Mouse (Mus musculus) bone marrow, adult 2 months (tissue): Measurements from ENCODE around the gene Slc18b1. TPM values are rescaled to one million over a fixed set of nuclear protein-coding genes. Genes with fewer than 3 reads are reported as not detected.

Experiments used
- H3K27ac ChIP-seq: fragments of 200-500 bp; 2 replicates; pipeline ENCODE4 v1.5.1; 2012; ENCODE audit warnings: low read depth, mild to moderate bottlenecking, control low read depth, inconsistent platforms, low read length; ENCODE audit not compliant: control insufficient read depth, poor library complexity, insufficient read depth
- H3K4me1 ChIP-seq: fragments of 200-500 bp; 2 replicates; pipeline ENCODE4 v1.6.1; 2011; ENCODE audit warnings: low read length; ENCODE audit not compliant: control insufficient read depth, insufficient read depth
- H3K4me3 ChIP-seq: fragments of 200-500 bp; replicated peaks from 2 replicates; pipeline ENCODE3; 2011; ENCODE audit warnings: mild to moderate bottlenecking, low read depth, low read length, control low read depth; ENCODE audit not compliant: control insufficient read depth
- CTCF ChIP-seq: fragments of 200-500 bp; IDR thresholded peaks from 2 replicates; pipeline ENCODE4 v1.5.1; 2011; ENCODE audit warnings: low read length, control low read depth; ENCODE audit not compliant: control insufficient read depth, insufficient read depth
- POLR2A ChIP-seq: fragments of 200-500 bp; IDR thresholded peaks from 2 replicates; pipeline ENCODE4 v1.6.1; 2011; ENCODE audit warnings: low read depth, mild to moderate bottlenecking, control low read depth, low read length, borderline replicate concordance; ENCODE audit not compliant: control insufficient read depth
- WGBS: fragments of 180-500 bp; shearing (Covaris S2); methylation state at CpG from one replicate; pipeline ENCODE4 v1.1.7; 2018; 5-methylcytosine and 5-hydroxymethylcytosine counted together
- polyA plus RNA-seq: library from polyadenylated mRNA; stranded (reverse); fragments of >200 nt; gene quantifications from 2 replicates; pipeline ENCODE4 v1.2.4, GENCODE M21; 2011; ENCODE audit warnings: low replicate concordance; ENCODE audit not compliant: missing spikeins, insufficient read depth, insufficient read length

Slc18b1 gene
- polyA plus RNA-seq, 1 experiment, result not detected

DNA sequence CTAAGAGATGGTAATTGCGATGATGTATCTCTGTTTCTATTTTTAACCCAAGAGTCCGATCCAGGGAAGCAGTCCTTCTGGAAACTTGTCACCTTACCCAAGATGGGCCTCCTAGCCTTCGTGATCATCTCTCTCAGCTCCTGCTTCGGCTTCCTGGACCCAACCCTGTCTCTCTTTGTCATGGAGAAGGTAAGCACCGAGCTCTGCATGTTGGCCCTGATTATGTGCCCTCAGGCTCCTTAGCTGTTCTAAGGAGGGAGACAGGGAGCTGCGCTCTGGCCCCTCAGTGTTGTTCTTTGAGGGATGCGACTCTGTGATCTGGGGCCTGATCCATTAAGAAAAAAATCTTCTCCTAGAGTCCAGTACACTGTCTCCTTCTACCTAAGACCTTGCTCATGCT is 19.5 kb downstream of the Slc18b1 start:
- no peaks in the 10 kb centered on the region for H3K4me1 ChIP-seq
- no peak overlapping the region for H3K27ac ChIP-seq
- H3K4me3 ChIP-seq, result no peak overlapping the region
- 88% methylated on average over 7 of the region's 7 CpGs for WGBS
- no peak for TF ChIP-seq POLR2A
- TF ChIP-seq CTCF, result no peak

DNA sequence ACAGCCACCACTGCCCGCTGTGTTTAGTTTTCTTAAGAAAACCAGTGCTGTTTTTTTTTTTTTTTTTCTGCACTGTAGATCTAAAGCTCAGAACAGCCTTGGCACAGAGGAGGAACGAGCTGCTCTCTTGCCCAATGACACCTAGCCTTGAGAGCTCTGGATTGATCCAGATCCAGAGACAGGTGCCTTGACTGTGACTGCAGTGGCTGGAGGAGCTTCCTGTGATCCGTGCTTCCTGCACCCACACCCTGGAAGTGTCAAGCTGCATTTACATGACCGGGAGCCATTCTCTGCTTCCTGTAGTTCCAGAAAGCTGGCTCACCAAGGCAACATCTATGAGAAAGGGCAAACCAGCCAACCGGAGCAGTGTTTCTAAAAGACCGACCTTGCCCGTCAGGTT is 29.7 kb downstream of the Slc18b1 start:
- Histone ChIP-seq H3K27ac (no peak overlapping the region), H3K4me3 (no peak overlapping the region), H3K4me1 (no peaks in the 10 kb centered on the region)
- no peak for TF ChIP-seq POLR2A
- no peak for TF ChIP-seq CTCF
- WGBS, result 85% methylated on average over 7 of the region's 7 CpGs

DNA sequence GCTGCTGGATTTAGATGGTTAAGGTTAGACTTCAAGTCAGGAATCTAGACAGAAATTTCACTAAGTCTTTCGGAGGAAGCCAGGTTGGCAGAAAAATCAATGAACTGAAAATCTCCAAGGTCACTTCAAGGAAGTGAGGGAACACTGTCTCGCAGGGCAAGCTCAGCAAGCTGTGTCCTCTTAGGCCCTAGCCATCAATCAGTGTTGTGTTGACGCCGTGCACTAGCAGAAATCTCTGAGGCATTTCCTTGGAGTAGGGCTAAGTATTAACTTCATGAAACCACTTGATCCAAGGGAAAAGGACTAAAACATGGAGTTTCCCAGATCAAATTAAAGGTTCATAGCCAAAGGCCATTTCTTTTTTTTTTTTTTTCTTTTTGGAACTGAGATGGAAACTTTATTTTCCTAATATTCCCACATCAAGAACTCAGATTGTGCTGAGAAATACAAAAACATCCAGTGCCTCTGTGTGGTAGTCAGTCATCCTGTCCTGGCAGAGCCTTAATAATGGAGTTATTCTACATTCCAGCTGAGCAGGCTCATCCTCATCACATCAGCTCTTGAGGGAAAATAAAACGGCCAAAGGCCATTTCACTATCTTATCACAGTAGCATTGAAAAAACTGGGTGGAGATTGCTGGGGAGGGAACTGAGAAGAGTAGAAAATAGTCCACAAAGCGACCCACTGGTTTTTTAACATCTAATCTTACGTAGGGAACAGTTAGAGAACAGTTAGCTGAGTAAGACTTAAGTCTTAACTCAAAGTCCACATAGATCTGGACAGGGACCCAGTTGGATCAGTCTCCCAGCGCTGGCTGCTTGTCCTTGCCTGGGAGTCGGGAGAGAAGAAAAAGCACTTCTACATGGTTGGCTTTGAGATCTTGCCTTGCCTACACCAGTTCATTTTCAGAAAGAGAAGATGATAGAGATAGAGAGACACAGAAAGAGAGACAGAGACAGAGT is 39.5 kb downstream of the Slc18b1 start:
- WGBS, result 77% methylated on average over 9 of the region's 9 CpGs
- no peak overlapping the region for H3K4me3 ChIP-seq
- H3K4me1 ChIP-seq, result no peaks in the 10 kb centered on the region
- H3K27ac ChIP-seq, result no peak overlapping the region
- TF ChIP-seq POLR2A (no peak), CTCF (no peak)

DNA sequence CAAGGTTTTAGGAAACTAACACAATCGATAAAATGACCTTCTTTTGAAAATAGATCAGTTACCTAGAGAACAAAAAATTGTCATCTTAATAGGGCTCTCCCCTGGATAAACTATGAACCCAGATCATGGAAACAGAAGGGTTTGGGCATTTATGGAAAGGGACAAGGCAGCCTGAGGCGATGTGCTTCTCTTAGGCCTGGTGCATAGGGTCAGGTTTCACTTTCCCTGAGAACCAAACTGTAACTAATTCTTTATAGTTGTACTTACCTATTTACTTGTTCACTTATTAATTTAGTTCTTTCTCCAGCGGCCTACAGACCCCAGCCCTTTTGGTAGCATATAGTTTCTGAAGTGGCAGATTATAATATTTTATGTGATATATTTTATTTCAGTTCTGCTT is 40.3 kb downstream of the Slc18b1 start:
- Histone ChIP-seq H3K27ac (no peak overlapping the region), H3K4me1 (no peaks in the 10 kb centered on the region), H3K4me3 (no peak overlapping the region)
- WGBS, result 78% methylated on average over 3 of the region's 3 CpGs
- TF ChIP-seq POLR2A (no peak), CTCF (no peak)

DNA sequence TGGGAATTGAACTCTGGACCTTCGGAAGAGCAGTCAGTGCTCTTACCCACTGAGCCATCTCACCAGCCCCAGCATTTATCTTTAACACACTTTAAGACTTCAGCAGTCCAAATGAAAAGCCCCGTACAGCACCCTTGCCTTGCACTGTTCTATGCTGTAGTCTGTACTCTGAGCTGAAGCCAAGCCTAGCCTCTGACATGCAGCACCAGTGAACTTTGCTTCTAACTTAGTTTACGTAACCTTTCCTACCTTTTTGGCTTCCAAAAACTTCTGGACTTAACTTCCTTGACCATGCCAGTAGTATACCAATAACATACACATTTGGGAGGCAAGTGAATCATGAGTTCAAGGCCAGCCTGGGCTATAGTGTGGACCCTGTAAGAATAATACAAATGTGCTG is 42.1 kb downstream of the Slc18b1 start:
- Histone ChIP-seq H3K4me1 (no peaks in the 10 kb centered on the region), H3K4me3 (no peak overlapping the region), H3K27ac (no peak overlapping the region)
- TF ChIP-seq CTCF, result no peak
- TF ChIP-seq POLR2A, result no peak
- 82% methylated on average over 3 of the region's 3 CpGs for WGBS

DNA sequence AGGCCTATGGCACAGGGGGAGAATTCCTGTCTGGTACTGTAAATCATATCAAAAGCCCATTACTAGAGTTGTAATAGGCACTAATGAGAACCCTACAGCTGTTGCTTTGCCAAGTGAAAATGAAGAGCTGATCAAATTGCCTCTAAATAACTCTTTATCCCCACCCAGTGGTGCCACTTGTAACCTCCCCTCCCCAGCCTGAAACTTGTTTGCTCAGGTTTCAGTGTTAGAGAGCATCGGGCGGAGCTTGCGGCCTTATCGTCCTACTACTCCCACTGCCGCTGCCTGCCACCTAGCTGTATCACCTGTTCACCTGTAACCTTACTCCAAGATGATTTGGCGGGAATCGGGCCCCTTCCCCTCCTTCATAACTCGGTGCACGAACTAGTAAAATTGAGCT is 42.6 kb downstream of the Slc18b1 start:
- 75% methylated on average over 9 of the region's 9 CpGs for WGBS

DNA sequence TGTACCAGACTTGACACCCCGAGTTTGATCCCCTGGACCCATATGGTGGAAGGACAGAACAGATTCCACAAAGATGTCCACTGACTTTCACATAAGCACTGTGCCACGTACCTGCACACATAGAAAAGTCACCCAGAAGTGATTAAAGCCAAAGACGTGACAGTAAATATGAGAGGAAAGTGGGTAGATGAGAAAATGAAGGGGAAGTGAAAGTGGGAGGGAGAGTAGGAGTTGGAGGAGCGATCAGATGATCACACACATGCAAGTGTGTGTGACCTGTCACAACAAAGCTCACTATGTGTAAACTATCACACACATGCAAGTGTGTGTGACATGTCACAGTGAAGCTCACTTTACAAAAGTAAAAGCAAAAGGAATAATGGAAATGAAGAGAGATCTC is 43.7 kb downstream of the Slc18b1 start:
- TF ChIP-seq POLR2A, result no peak
- TF ChIP-seq CTCF, result no peak
- Histone ChIP-seq H3K4me3 (no peak overlapping the region), H3K27ac (no peak overlapping the region), H3K4me1 (no peaks in the 10 kb centered on the region)
- 31% methylated on average over 4 of the region's 4 CpGs for WGBS

More for the DNA sequence above, 42.6 kb downstream of the Slc18b1 start:
- no peaks in the 10 kb centered on the region for H3K4me1 ChIP-seq
- TF ChIP-seq CTCF, result no peak
- no peak for TF ChIP-seq POLR2A
- no peak overlapping the region for H3K27ac ChIP-seq
- H3K4me3 ChIP-seq, result no peak overlapping the region

DNA sequence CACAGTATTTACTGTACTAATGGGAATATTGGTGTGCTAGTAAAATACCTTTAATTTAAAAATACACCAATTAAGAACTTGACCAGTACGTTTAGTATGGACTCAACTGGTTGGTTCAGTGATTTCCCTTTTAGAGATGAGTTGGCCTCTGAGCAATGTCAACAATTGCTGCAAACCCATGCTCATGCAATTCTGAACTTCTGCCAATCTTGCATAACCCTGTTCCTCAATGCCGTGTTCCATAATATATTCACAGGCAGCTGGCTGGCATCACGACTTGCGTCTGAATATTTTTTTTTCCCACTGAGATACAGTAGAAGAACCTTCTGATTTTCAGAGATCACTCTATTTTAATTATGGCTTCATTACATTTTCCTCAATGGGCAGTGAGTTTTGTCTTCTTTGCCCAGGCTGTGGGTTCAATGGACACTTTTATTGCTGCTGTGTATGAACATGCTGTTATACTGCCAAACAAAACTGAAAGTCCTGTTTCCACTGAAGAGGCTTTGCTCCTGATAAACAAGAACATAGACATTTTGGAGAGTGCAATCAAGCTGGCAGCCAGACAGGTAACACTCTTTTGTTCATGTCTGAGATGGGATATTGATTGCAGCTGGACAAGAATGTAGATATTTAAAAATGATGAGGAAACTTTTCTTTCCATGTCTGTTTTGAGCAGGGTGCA is 54.6 kb downstream of the Slc18b1 start, which contains the start of gene Vnn3:
Gene Vnn3 (plus strand): TSS at position 235 of the 685 bp plus-strand sequence.
- Histone ChIP-seq H3K4me1 (no peaks in the 10 kb centered on the region), H3K27ac (no peak within 1 kb of the TSS), H3K4me3 (peak within 1 kb of the TSS; percentile 3)
- 37% methylated on average over 4 of the region's 4 CpGs for WGBS
- TF ChIP-seq POLR2A (no peak), CTCF (no peak)
